Mouse (Mus musculus): ENCODE results near the gene Ttc30b.

DNA sequence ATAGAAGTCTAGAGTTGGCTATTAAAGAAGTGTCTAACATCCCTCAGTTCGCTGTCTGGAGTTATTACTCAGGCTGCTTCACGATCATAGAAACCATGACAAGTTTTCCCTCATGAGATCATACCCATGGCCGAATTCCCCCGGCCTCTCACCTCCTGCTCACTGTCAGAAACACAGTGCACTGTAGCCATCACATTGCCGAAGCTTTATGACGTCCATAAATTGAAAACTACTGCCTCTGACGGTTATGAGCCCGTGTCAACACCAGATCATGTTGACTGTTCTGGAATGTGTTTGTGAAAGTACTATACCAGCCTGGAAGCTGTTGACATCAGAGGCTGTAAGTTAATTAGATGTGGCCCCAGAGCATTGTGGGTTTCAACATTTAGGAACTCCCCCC is 12.3 kb upstream of the Ttc30b start:
- no peak for TF ChIP-seq CTCF (IDR thresholded peaks at IDR 0.05; ENCODE audit: extremely low read depth, insufficient read depth, low read length)
- TF ChIP-seq POLR2A (IDR thresholded peaks at IDR 0.05; ENCODE audit: extremely low read depth, insufficient read depth, low read length): no peak

Measured in cortical plate, adult 2 months (tissue).